Mouse (Mus musculus) C2C12 (cell line): ENCODE results near the gene Rsrp1.
A peak's percentile ranks its signal among the peaks of the same experiment; 100 is the strongest.

Source experiments
- CTCF ChIP-seq: IDR thresholded peaks from one replicate; pipeline ENCODE4 v1.5.1; 2011; ENCODE audit not compliant: control insufficient read depth, insufficient read depth, insufficient read length
- USF1 ChIP-seq: IDR thresholded peaks from one replicate; pipeline ENCODE4 v1.6.1; 2011; ENCODE audit warnings: low read depth, mild to moderate bottlenecking, control low read depth, moderate library complexity

- TF ChIP-seq CTCF (no peak), USF1 (peak; percentile 57)
Measured at GRCm38 (mm10) chr4:134883808-134884207, 39.6 kb upstream of the Rsrp1 start.
